Mouse (Mus musculus): ENCODE measurements around the gene Ide. TPM values are rescaled to one million over a fixed set of nuclear protein-coding genes. Genes with fewer than 3 reads are reported as not detected.
A peak's percentile ranks its signal among the peaks of the same experiment; 100 is the strongest.

Gene Ide
- total and polyA plus RNA-seq, 3 experiments, result 56.0 to 116 (median 79.5) TPM

- peak overlapping the region; percentile 96 for H3K4me2 ChIP-seq (ENCODE audit: insufficient read depth, low read depth, poor library complexity, severe bottlenecking)
- H3K36me3 ChIP-seq (replicated peaks in 1 of 2; ENCODE audit: control insufficient read depth in 1 of 2, insufficient read depth in 1 of 2, low read length in 1 of 2), result peaks cover 0 to 13% of the 10 kb centered on the region in 2 experiments
- dilution Hi-C loops (cut with MboI; ENCODE audit: extremely low pct_ligation_motif_present, extremely low pct_unique_long_range_greater_than_20kb, low sequenced_read_pairs), result no loop called here
- no peaks in the 10 kb centered on the region for H3K9me3 ChIP-seq (replicated peaks; ENCODE audit: low read length)
- in situ Hi-C loops (cut with MboI; ENCODE audit: low pct_ligation_motif_present, low pct_unique_long_range_greater_than_20kb, low sequenced_read_pairs), result no loop called here
- H3K27me3 ChIP-seq (replicated peaks), result no peaks in the 10 kb centered on the region
- H3K4me1 ChIP-seq (ENCODE audit: control insufficient read depth in 1 of 2, insufficient read depth in 2 of 2), result peaks cover 4 to 30% of the 10 kb centered on the region in 2 experiments; a peak in 3 of 4 replicates
- H3K79me2 ChIP-seq (replicated peaks; ENCODE audit: control insufficient read depth, extremely low read depth, insufficient read depth, poor library complexity, severe bottlenecking), result peaks cover 62% of the 10 kb centered on the region
- H3K4me3 ChIP-seq (replicated peaks in 1 of 3; ENCODE audit: low read depth in 2 of 3, low read length in 2 of 3, poor library complexity in 1 of 3), result peak overlapping the region; percentile 76 to 93 (median 93)
- TF ChIP-seq GABPA (IDR thresholded peaks at IDR 0.05; ENCODE audit: insufficient replicate concordance, low read depth, low read length) (no peak), CHD1 (IDR thresholded peaks at IDR 0.05; ENCODE audit: low read depth, low read length) (0 out of 2 replicates have a peak, but pooled peaks have one; percentile 46), ZNF384 (IDR thresholded peaks at IDR 0.05; ENCODE audit: low read depth, low read length) (peak; percentile 66)
- DNase-seq (ENCODE audit: extremely low read depth), result no peak
- no peak overlapping the region for H3K27ac ChIP-seq (ENCODE audit: insufficient read depth, low read depth)
- H3K9ac ChIP-seq (ENCODE audit: insufficient read depth, low read depth), result peak overlapping the region; percentile 84
Observed at GRCm38 (mm10) chr19:37377404-37377990, 39.8 kb upstream of the Ide start.

- dilution Hi-C loops (cut with MboI; ENCODE audit: extremely low pct_ligation_motif_present, extremely low pct_unique_long_range_greater_than_20kb, low sequenced_read_pairs), result no loop called here
- in situ Hi-C loops (cut with MboI; ENCODE audit: low pct_ligation_motif_present, low pct_unique_long_range_greater_than_20kb, low sequenced_read_pairs), result no loop called here
- TF ChIP-seq EP300 (IDR thresholded peaks at IDR 0.05; ENCODE audit: low read length) (no peak), GABPA (IDR thresholded peaks at IDR 0.05; ENCODE audit: insufficient replicate concordance, low read depth, low read length) (no peak), MAFK (IDR thresholded peaks at IDR 0.05; ENCODE audit: insufficient replicate concordance, low read length) (no peak), TCF12 (IDR thresholded peaks at IDR 0.05; ENCODE audit: low read depth, low read length) (no peak), ZKSCAN1 (IDR thresholded peaks at IDR 0.05; ENCODE audit: borderline replicate concordance, low read depth, low read length) (no peak), CHD1 (IDR thresholded peaks at IDR 0.05; ENCODE audit: low read depth, low read length) (0 out of 2 replicates have a peak, but pooled peaks have one; percentile 62), IRF4 (IDR thresholded peaks at IDR 0.05; ENCODE audit: low read depth, low read length) (no peak), MAX (IDR thresholded peaks at IDR 0.05; ENCODE audit: low read length) (no peak), MEF2A (IDR thresholded peaks at IDR 0.05; ENCODE audit: borderline replicate concordance, low read depth, low read length) (no peak), POLR2A (IDR thresholded peaks at IDR 0.05; ENCODE audit: low read depth, low read length) (no peak), E2F4 (IDR thresholded peaks at IDR 0.05; ENCODE audit: insufficient replicate concordance, low read depth, low read length) (no peak), ZNF384 (IDR thresholded peaks at IDR 0.05; ENCODE audit: low read depth, low read length) (no peak), SIN3A (IDR thresholded peaks at IDR 0.05; ENCODE audit: low read length) (0 out of 2 replicates have a peak, but pooled peaks have one; percentile 1)
- Histone ChIP-seq H3K27ac (ENCODE audit: insufficient read depth, low read depth) (peak overlapping the region; percentile 79; the same call in 1 of the 2 replicates), H3K4me3 (replicated peaks in 1 of 3; ENCODE audit: low read depth in 2 of 3, low read length in 2 of 3, poor library complexity in 1 of 3) (peak overlapping the region; percentile 76 to 93 (median 93)), H3K36me3 (replicated peaks in 1 of 2; ENCODE audit: control insufficient read depth in 1 of 2, insufficient read depth in 1 of 2, low read length in 1 of 2) (peaks cover 0 to 9% of the 10 kb centered on the region in 2 experiments), H3K27me3 (replicated peaks) (no peaks in the 10 kb centered on the region), H3K9ac (ENCODE audit: insufficient read depth, low read depth) (peak overlapping the region; percentile 84; the same call in 1 of the 2 replicates), H3K4me2 (ENCODE audit: insufficient read depth, low read depth, poor library complexity, severe bottlenecking) (peak overlapping the region; percentile 96; the same call in 1 of the 2 replicates), H3K4me1 (ENCODE audit: control insufficient read depth in 1 of 2, insufficient read depth in 2 of 2) (peaks cover 4 to 26% of the 10 kb centered on the region in 2 experiments; a peak in 3 of 4 replicates), H3K79me2 (replicated peaks; ENCODE audit: control insufficient read depth, extremely low read depth, insufficient read depth, poor library complexity, severe bottlenecking) (peaks cover 56% of the 10 kb centered on the region), H3K9me3 (replicated peaks; ENCODE audit: low read length) (no peaks in the 10 kb centered on the region)
- no peak for DNase-seq (ENCODE audit: extremely low read depth)
Observed at GRCm38 (mm10) chr19:37376841-37377240, 39.2 kb upstream of the Ide start.

Measured in CH12.LX (cell line).